Mouse (Mus musculus): ENCODE results near the gene Smim13. TPM values are rescaled to one million over a fixed set of nuclear protein-coding genes. Genes with fewer than 3 reads are reported as not detected.
"Not testable (repeated sequence)": the region's sequence is repeated elsewhere in the genome, so short reads cannot be mapped to it uniquely, and the experiment has no call there.

Gene Smim13
- polyA plus RNA-seq, 1 experiment from 2014 or later: 10.3 TPM

- Histone ChIP-seq H3K4me1 (replicated peaks; ENCODE audit: insufficient read depth, low read length) (no peaks in the 10 kb centered on the region), H3K9ac (ENCODE audit: low read depth, low read length) (no peak overlapping the region), H3K27ac (no peak overlapping the region), H3K4me3 (replicated peaks; ENCODE audit: low read depth, low read length) (no peak overlapping the region), H3K27me3 (ENCODE audit: insufficient read depth, low read length) (no peaks in the 10 kb centered on the region), H3K9me3 (replicated peaks; ENCODE audit: low read length) (no peaks in the 10 kb centered on the region), H3K36me3 (ENCODE audit: insufficient read depth, low read length) (no peaks in the 10 kb centered on the region), H3K4me2 (ENCODE audit: low read length) (no peak overlapping the region)
- DNase-seq (ENCODE audit: low spot score) (no peak), ATAC-seq (replicated peaks; ENCODE audit: low FRiP score, low read depth) (no peak)
- 60% methylated on average over 6 of the region's 6 CpGs for WGBS
- TF ChIP-seq CTCF (IDR thresholded peaks at IDR 0.05; ENCODE audit: low read depth): no peak
Observed at GRCm38 (mm10) chr13:41244306-41244830, 5.3 kb upstream of the Smim13 start.

- H3K27me3 ChIP-seq (ENCODE audit: insufficient read depth, low read length): no peaks in the 10 kb centered on the region
- peak overlapping the region; percentile 71 for H3K4me3 ChIP-seq (replicated peaks; ENCODE audit: low read depth, low read length)
- TF ChIP-seq CTCF (IDR thresholded peaks at IDR 0.05; ENCODE audit: low read depth): no peak
- peak overlapping the region; percentile 82 for H3K4me2 ChIP-seq (ENCODE audit: low read length)
- DNase-seq (ENCODE audit: low spot score) (peak; percentile 18), ATAC-seq (replicated peaks; ENCODE audit: low FRiP score, low read depth) (peak; percentile 12; the same call in 1 of the 2 replicates)
- WGBS: 43% methylated on average over 12 of the region's 12 CpGs
- peak overlapping the region; percentile 58; the same call in 1 of the 2 replicates for H3K27ac ChIP-seq
- H3K4me1 ChIP-seq (replicated peaks; ENCODE audit: insufficient read depth, low read length): no peaks in the 10 kb centered on the region
- peak overlapping the region; percentile 44; the same call in 1 of the 2 replicates for H3K9ac ChIP-seq (ENCODE audit: low read depth, low read length)
- H3K9me3 ChIP-seq (replicated peaks; ENCODE audit: low read length): no peaks in the 10 kb centered on the region
- no peaks in the 10 kb centered on the region for H3K36me3 ChIP-seq (ENCODE audit: insufficient read depth, low read length)
Observed at GRCm38 (mm10) chr13:41248751-41249520, 708 bp upstream of the Smim13 start.

GRCm38 (mm10) chr13:41250318-41250981 lies 806 bp downstream of the Smim13 start:
- DNase-seq (ENCODE audit: low spot score) (peak; percentile 33), ATAC-seq (replicated peaks; ENCODE audit: low FRiP score, low read depth) (no peak)
- peak overlapping the region; percentile 87 for H3K9ac ChIP-seq (ENCODE audit: low read depth, low read length)
- peak overlapping the region; percentile 71 for H3K4me3 ChIP-seq (replicated peaks; ENCODE audit: low read depth, low read length)
- H3K4me1 ChIP-seq (replicated peaks; ENCODE audit: insufficient read depth, low read length): no peaks in the 10 kb centered on the region
- TF ChIP-seq CTCF (IDR thresholded peaks at IDR 0.05; ENCODE audit: low read depth): no peak
- no peaks in the 10 kb centered on the region for H3K36me3 ChIP-seq (ENCODE audit: insufficient read depth, low read length)
- H3K4me2 ChIP-seq (ENCODE audit: low read length): peak overlapping the region; percentile 82
- H3K27ac ChIP-seq: peak overlapping the region; percentile 90
- no peaks in the 10 kb centered on the region for H3K9me3 ChIP-seq (replicated peaks; ENCODE audit: low read length)
- WGBS: 1% methylated on average over 27 of the region's 27 CpGs
- no peaks in the 10 kb centered on the region for H3K27me3 ChIP-seq (ENCODE audit: insufficient read depth, low read length)

GRCm38 (mm10) chr13:41251232-41251631 lies 1.6 kb downstream of the Smim13 start:
- not testable (repeated sequence) for DNase-seq (ENCODE audit: low spot score); H3K4me1 ChIP-seq (replicated peaks; ENCODE audit: insufficient read depth, low read length); H3K27me3 ChIP-seq (ENCODE audit: insufficient read depth, low read length); H3K27ac ChIP-seq; H3K4me3 ChIP-seq (replicated peaks; ENCODE audit: low read depth, low read length); H3K9ac ChIP-seq (ENCODE audit: low read depth, low read length); H3K36me3 ChIP-seq (ENCODE audit: insufficient read depth, low read length); ATAC-seq (replicated peaks; ENCODE audit: low FRiP score, low read depth); H3K4me2 ChIP-seq (ENCODE audit: low read length); H3K9me3 ChIP-seq (replicated peaks; ENCODE audit: low read length)
- 93% methylated on average over 5 of the region's 5 CpGs for WGBS

- WGBS: 54% methylated on average over 5 of the region's 5 CpGs
- no peak overlapping the region for H3K4me2 ChIP-seq (ENCODE audit: low read length)
Observed at GRCm38 (mm10) chr13:41251667-41252066, 2.0 kb downstream of the Smim13 start.

GRCm38 (mm10) chr13:41252141-41252540 lies 2.5 kb downstream of the Smim13 start:
- H3K4me1 ChIP-seq (replicated peaks; ENCODE audit: insufficient read depth, low read length): no peaks in the 10 kb centered on the region
- no peak for DNase-seq (ENCODE audit: low spot score)
- no peaks in the 10 kb centered on the region for H3K27me3 ChIP-seq (ENCODE audit: insufficient read depth, low read length)
- no peak overlapping the region for H3K4me2 ChIP-seq (ENCODE audit: low read length)
- no peak overlapping the region for H3K27ac ChIP-seq
- no peak overlapping the region for H3K9ac ChIP-seq (ENCODE audit: low read depth, low read length)
- H3K4me3 ChIP-seq (replicated peaks; ENCODE audit: low read depth, low read length): no peak overlapping the region
- H3K9me3 ChIP-seq (replicated peaks; ENCODE audit: low read length): no peaks in the 10 kb centered on the region
- no peaks in the 10 kb centered on the region for H3K36me3 ChIP-seq (ENCODE audit: insufficient read depth, low read length)
- no peak for ATAC-seq (replicated peaks; ENCODE audit: low FRiP score, low read depth)
- no peak for TF ChIP-seq CTCF (IDR thresholded peaks at IDR 0.05; ENCODE audit: low read depth)
- WGBS: 80% methylated on average over 6 of the region's 6 CpGs

More at GRCm38 (mm10) chr13:41251667-41252066, 2.0 kb downstream of the Smim13 start:
- no peak for TF ChIP-seq CTCF (IDR thresholded peaks at IDR 0.05; ENCODE audit: low read depth)
- ATAC-seq (replicated peaks; ENCODE audit: low FRiP score, low read depth) (no peak), DNase-seq (ENCODE audit: low spot score) (no peak)
- H3K27me3 ChIP-seq (ENCODE audit: insufficient read depth, low read length): no peaks in the 10 kb centered on the region
- no peak overlapping the region for H3K4me3 ChIP-seq (replicated peaks; ENCODE audit: low read depth, low read length)
- no peaks in the 10 kb centered on the region for H3K36me3 ChIP-seq (ENCODE audit: insufficient read depth, low read length)
- no peaks in the 10 kb centered on the region for H3K9me3 ChIP-seq (replicated peaks; ENCODE audit: low read length)
- H3K9ac ChIP-seq (ENCODE audit: low read depth, low read length): no peak overlapping the region
- H3K27ac ChIP-seq: no peak overlapping the region
- H3K4me1 ChIP-seq (replicated peaks; ENCODE audit: insufficient read depth, low read length): no peaks in the 10 kb centered on the region
